Mouse (Mus musculus): Measurements from ENCODE around the gene Phrf1. TPM values are rescaled to one million over a fixed set of nuclear protein-coding genes. Genes with fewer than 3 reads are reported as not detected.

Gene Phrf1
- polyA plus RNA-seq, 1 experiment from 2014 or later, result 37.2 TPM

- peaks cover 48% of the 10 kb centered on the region; the same call in 1 of the 2 replicates for H3K4me1 ChIP-seq (replicated peaks; ENCODE audit: insufficient read depth, low read length)
- no peak overlapping the region for H3K9ac ChIP-seq (ENCODE audit: low read depth, low read length)
These were observed 9.0 kb upstream of the Phrf1 start for GRCm38 (mm10) chr7:141219558-141220099.

GRCm38 (mm10) chr7:141220377-141220776 lies 8.2 kb upstream of the Phrf1 start:
- TF ChIP-seq CTCF (IDR thresholded peaks at IDR 0.05; ENCODE audit: low read depth), result no peak
- ATAC-seq (replicated peaks; ENCODE audit: low FRiP score, low read depth) (no peak), DNase-seq (ENCODE audit: low spot score) (no peak)
- H3K9me3 ChIP-seq (replicated peaks; ENCODE audit: low read length), result no peaks in the 10 kb centered on the region
- H3K9ac ChIP-seq (ENCODE audit: low read depth, low read length), result 0 out of 2 replicates have a peak overlapping the region, but pooled peaks have one; percentile 71
- peak overlapping the region; percentile 94 for H3K4me2 ChIP-seq (ENCODE audit: low read length)
- H3K27me3 ChIP-seq (ENCODE audit: insufficient read depth, low read length), result no peaks in the 10 kb centered on the region
- no peak overlapping the region for H3K4me3 ChIP-seq (replicated peaks; ENCODE audit: low read depth, low read length)
- H3K4me1 ChIP-seq (replicated peaks; ENCODE audit: insufficient read depth, low read length), result peaks cover 48% of the 10 kb centered on the region; the same call in 1 of the 2 replicates
- 74% methylated on average over 1 of the region's 1 CpGs for WGBS
- no peaks in the 10 kb centered on the region for H3K36me3 ChIP-seq (ENCODE audit: insufficient read depth, low read length)
- H3K27ac ChIP-seq, result peak overlapping the region; percentile 74; the same call in 1 of the 2 replicates

More at GRCm38 (mm10) chr7:141219558-141220099, 9.0 kb upstream of the Phrf1 start:
- Histone ChIP-seq H3K4me2 (ENCODE audit: low read length) (no peak overlapping the region), H3K9me3 (replicated peaks; ENCODE audit: low read length) (no peaks in the 10 kb centered on the region), H3K27me3 (ENCODE audit: insufficient read depth, low read length) (no peaks in the 10 kb centered on the region), H3K36me3 (ENCODE audit: insufficient read depth, low read length) (no peaks in the 10 kb centered on the region), H3K4me3 (replicated peaks; ENCODE audit: low read depth, low read length) (no peak overlapping the region), H3K27ac (no peak overlapping the region)
- TF ChIP-seq CTCF (IDR thresholded peaks at IDR 0.05; ENCODE audit: low read depth), result no peak
- ATAC-seq (replicated peaks; ENCODE audit: low FRiP score, low read depth), result no peak
- WGBS, result 90% methylated on average over 1 of the region's 1 CpGs
- DNase-seq (ENCODE audit: low spot score), result no peak

GRCm38 (mm10) chr7:141221249-141222125 lies 7.1 kb upstream of the Phrf1 start:
- H3K4me3 ChIP-seq (replicated peaks; ENCODE audit: low read depth, low read length), result peak overlapping the region; percentile 50
- ATAC-seq (replicated peaks; ENCODE audit: low FRiP score, low read depth) (peak; percentile 97), DNase-seq (ENCODE audit: low spot score) (peak; percentile 99)
- H3K27me3 ChIP-seq (ENCODE audit: insufficient read depth, low read length), result no peaks in the 10 kb centered on the region
- no peaks in the 10 kb centered on the region for H3K9me3 ChIP-seq (replicated peaks; ENCODE audit: low read length)
- H3K9ac ChIP-seq (ENCODE audit: low read depth, low read length), result peak overlapping the region; percentile 71
- H3K27ac ChIP-seq, result peak overlapping the region; percentile 74
- no peaks in the 10 kb centered on the region for H3K36me3 ChIP-seq (ENCODE audit: insufficient read depth, low read length)
- TF ChIP-seq CTCF (IDR thresholded peaks at IDR 0.05; ENCODE audit: low read depth), result peak; percentile 65
- H3K4me1 ChIP-seq (replicated peaks; ENCODE audit: insufficient read depth, low read length), result peaks cover 42% of the 10 kb centered on the region; the same call in 1 of the 2 replicates
- 4% methylated on average over 44 of the region's 44 CpGs for WGBS
- peak overlapping the region; percentile 94 for H3K4me2 ChIP-seq (ENCODE audit: low read length)

GRCm38 (mm10) chr7:141222126-141222467 lies 6.5 kb upstream of the Phrf1 start:
- H3K27me3 ChIP-seq (ENCODE audit: insufficient read depth, low read length), result no peaks in the 10 kb centered on the region
- no peak for ATAC-seq (replicated peaks; ENCODE audit: low FRiP score, low read depth)
- peak overlapping the region; percentile 24; the same call in 1 of the 2 replicates for H3K9ac ChIP-seq (ENCODE audit: low read depth, low read length)
- peak overlapping the region; percentile 73; the same call in 1 of the 2 replicates for H3K27ac ChIP-seq
- no peaks in the 10 kb centered on the region for H3K9me3 ChIP-seq (replicated peaks; ENCODE audit: low read length)
- no peak overlapping the region; the same call in 1 of the 2 replicates for H3K4me3 ChIP-seq (replicated peaks; ENCODE audit: low read depth, low read length)
- H3K4me2 ChIP-seq (ENCODE audit: low read length), result peak overlapping the region; percentile 94
- no peak for TF ChIP-seq CTCF (IDR thresholded peaks at IDR 0.05; ENCODE audit: low read depth)
- H3K36me3 ChIP-seq (ENCODE audit: insufficient read depth, low read length), result no peaks in the 10 kb centered on the region
- DNase-seq (ENCODE audit: low spot score), result no peak
- 2% methylated on average over 8 of the region's 8 CpGs for WGBS
- peaks cover 35% of the 10 kb centered on the region; the same call in 1 of the 2 replicates for H3K4me1 ChIP-seq (replicated peaks; ENCODE audit: insufficient read depth, low read length)

GRCm38 (mm10) chr7:141222696-141223215 lies 5.8 kb upstream of the Phrf1 start:
- Histone ChIP-seq H3K4me2 (ENCODE audit: low read length) (no peak overlapping the region), H3K27me3 (ENCODE audit: insufficient read depth, low read length) (no peaks in the 10 kb centered on the region), H3K9ac (ENCODE audit: low read depth, low read length) (0 out of 2 replicates have a peak overlapping the region, but pooled peaks have one; percentile 24), H3K4me1 (replicated peaks; ENCODE audit: insufficient read depth, low read length) (peaks cover 31% of the 10 kb centered on the region; the same call in 1 of the 2 replicates), H3K36me3 (ENCODE audit: insufficient read depth, low read length) (no peaks in the 10 kb centered on the region), H3K27ac (peak overlapping the region; percentile 73; the same call in 1 of the 2 replicates), H3K9me3 (replicated peaks; ENCODE audit: low read length) (no peaks in the 10 kb centered on the region), H3K4me3 (replicated peaks; ENCODE audit: low read depth, low read length) (no peak overlapping the region)
- no peak for DNase-seq (ENCODE audit: low spot score)
- no peak for ATAC-seq (replicated peaks; ENCODE audit: low FRiP score, low read depth)
- no peak for TF ChIP-seq CTCF (IDR thresholded peaks at IDR 0.05; ENCODE audit: low read depth)
- WGBS, result 85% methylated on average over 4 of the region's 4 CpGs

- H3K9me3 ChIP-seq (replicated peaks; ENCODE audit: low read length), result no peaks in the 10 kb centered on the region
- H3K9ac ChIP-seq (ENCODE audit: low read depth, low read length), result no peak overlapping the region
- WGBS, result 84% methylated on average over 6 of the region's 6 CpGs
- 0 out of 2 replicates have a peak, but pooled peaks have one; percentile 18 for TF ChIP-seq CTCF (IDR thresholded peaks at IDR 0.05; ENCODE audit: low read depth)
- no peak overlapping the region for H3K4me3 ChIP-seq (replicated peaks; ENCODE audit: low read depth, low read length)
- H3K27me3 ChIP-seq (ENCODE audit: insufficient read depth, low read length), result no peaks in the 10 kb centered on the region
- H3K36me3 ChIP-seq (ENCODE audit: insufficient read depth, low read length), result no peaks in the 10 kb centered on the region
- H3K4me1 ChIP-seq (replicated peaks; ENCODE audit: insufficient read depth, low read length), result peaks cover 19% of the 10 kb centered on the region; the same call in 1 of the 2 replicates
- ATAC-seq (replicated peaks; ENCODE audit: low FRiP score, low read depth) (no peak), DNase-seq (ENCODE audit: low spot score) (no peak)
- H3K4me2 ChIP-seq (ENCODE audit: low read length), result no peak overlapping the region
- no peak overlapping the region for H3K27ac ChIP-seq
These were observed 2.0 kb upstream of the Phrf1 start for GRCm38 (mm10) chr7:141226535-141226934.

Data from kidney, postnatal 0 days (tissue).